Mouse (Mus musculus) limb, embryonic 10.5 days (tissue): ENCODE results near the gene Gm10392. TPM values are rescaled to one million over a fixed set of nuclear protein-coding genes. Genes with fewer than 3 reads are reported as not detected.

Source experiments
- DNase-seq: peaks from one replicate; pipeline ENCODE4 v3.0.0-alpha.2; 2017; ENCODE audit warnings: low spot score
- H3K27ac ChIP-seq: fragments of 300-500 bp; sonication (generic); 2 replicates; pipeline ENCODE4 v1.5.1; 2016; ENCODE audit warnings: mild to moderate bottlenecking
- H3K27me3 ChIP-seq: fragments of 300-500 bp; sonication (generic); 2 replicates; pipeline ENCODE4 v1.6.1; 2016; ENCODE audit warnings: low read depth, mild to moderate bottlenecking; ENCODE audit not compliant: poor library complexity, severe bottlenecking
- H3K36me3 ChIP-seq: fragments of 300-500 bp; sonication (generic); 2 replicates; pipeline ENCODE4 v1.6.1; 2016; ENCODE audit warnings: mild to moderate bottlenecking, moderate library complexity
- H3K4me1 ChIP-seq: fragments of 300-500 bp; sonication (generic); 2 replicates; pipeline ENCODE4 v1.6.1; 2016
- H3K4me3 ChIP-seq: fragments of 300-500 bp; sonication (generic); 2 replicates; pipeline ENCODE4 v1.5.1; 2016; ENCODE audit warnings: mild to moderate bottlenecking, moderate library complexity
- H3K9me3 ChIP-seq: fragments of 300-500 bp; sonication (generic); replicated peaks from 2 replicates; pipeline ENCODE4 v1.6.1; 2016; ENCODE audit warnings: mild to moderate bottlenecking
- WGBS: fragments of 180-500 bp; shearing (Covaris S2); methylation state at CpG from one replicate; pipeline ENCODE4 v1.1.7; 2016; 5-methylcytosine and 5-hydroxymethylcytosine counted together
- polyA plus RNA-seq: library from polyadenylated mRNA; unstranded; fragments of >200 nt; fragmentation: Nextera tagmentation; extraction: Ambion mirVana; gene quantifications from 2 replicates; pipeline ENCODE4 v1.2.1, GENCODE M21; 2016

Gm10392 gene
- polyA plus RNA-seq, 1 experiment from 2014 or later: 0.14 TPM

DNA sequence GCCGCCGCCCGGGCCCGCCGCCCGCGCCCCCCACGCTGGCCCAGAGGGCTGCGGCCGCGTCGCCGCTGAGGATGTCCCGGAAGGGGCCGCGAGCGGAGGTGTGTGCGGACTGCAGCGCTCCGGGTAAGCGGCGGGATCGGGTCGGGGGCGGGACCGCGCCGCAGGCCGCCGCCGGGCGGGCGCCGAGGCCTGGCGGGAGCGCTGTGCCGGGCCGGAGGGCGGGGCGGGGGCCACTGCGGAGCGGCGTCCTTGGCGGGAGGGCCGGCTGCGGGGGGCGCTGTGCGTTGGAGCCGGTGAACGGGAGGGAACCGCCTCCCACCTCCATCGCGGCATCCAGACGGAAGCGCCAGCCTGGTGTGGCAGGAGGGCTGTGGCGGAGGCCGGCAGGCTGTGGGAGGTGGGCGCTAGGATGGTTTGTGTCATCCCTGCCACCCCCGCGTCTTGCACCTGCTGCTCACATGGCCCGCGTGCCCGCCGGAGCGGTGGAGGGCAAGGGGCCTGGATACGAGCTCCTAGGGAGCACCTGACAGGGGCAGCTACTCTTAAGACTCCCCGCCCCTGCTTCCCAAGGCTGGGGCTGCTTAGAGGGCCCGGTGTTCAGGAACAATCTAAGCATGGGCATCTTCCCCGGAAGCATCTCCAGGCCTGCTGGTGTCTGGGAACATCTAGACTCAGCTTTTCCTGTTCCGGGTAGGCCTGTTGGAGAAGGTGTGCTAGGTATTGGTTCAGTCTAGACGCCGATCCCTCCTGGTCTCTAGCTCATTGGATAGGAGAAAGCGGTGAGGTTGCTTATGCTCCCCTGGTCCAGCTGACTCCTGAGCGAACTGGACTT, 25.3 kb downstream of the Gm10392 start, which contains the start of gene Git1:
Gene Git1 (plus strand): TSS at position 51 of the 832 bp plus-strand sequence.
- DNase-seq: peak; percentile 67

DNA sequence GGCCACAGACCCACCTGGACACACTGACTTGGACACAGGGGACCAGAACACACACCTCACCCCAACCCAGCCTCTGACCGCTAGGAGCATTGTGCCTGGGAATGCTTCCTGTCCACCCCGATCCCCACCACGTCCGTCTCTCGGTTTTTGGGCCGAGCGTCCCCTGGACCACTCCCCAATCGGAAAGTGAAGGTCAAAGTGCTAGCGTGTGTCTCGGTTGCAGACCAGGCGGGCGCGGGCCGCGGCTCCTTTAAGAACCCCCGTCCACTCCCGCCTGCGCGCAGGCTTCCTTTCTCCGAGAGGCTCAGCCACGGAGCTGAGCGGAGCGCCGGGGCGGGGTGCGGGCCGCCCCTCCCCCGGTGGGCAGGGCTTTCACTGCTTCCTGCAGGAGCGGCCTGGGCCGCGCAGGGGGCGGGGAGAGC, 26.1 kb downstream of the Gm10392 start:
- H3K27me3 ChIP-seq: no peaks in the 10 kb centered on the region
- WGBS: under 1% methylated on average over 32 of the region's 32 CpGs
- peak overlapping the region; percentile 98 for H3K4me3 ChIP-seq
- no peaks in the 10 kb centered on the region for H3K9me3 ChIP-seq
- peak overlapping the region; percentile 96 for H3K27ac ChIP-seq
- 0 out of 2 replicates have a peak, but pooled peaks cover 14% of the 10 kb centered on the region for H3K36me3 ChIP-seq
- peaks cover 89% of the 10 kb centered on the region for H3K4me1 ChIP-seq
- DNase-seq: peak; percentile 91

More for the DNA sequence above, 25.3 kb downstream of the Gm10392 start, which contains the start of gene Git1:
- peak within 1 kb of the TSS; percentile 96 for H3K27ac ChIP-seq
- H3K27me3 ChIP-seq: no peaks in the 10 kb centered on the region
- no peaks in the 10 kb centered on the region for H3K9me3 ChIP-seq
- 4% methylated on average over 64 of the region's 74 CpGs for WGBS
- peak within 1 kb of the TSS; percentile 98 for H3K4me3 ChIP-seq
- H3K4me1 ChIP-seq: peaks cover 89% of the 10 kb centered on the region
- peaks cover 14% of the 10 kb centered on the region; the same call in 1 of the 2 replicates for H3K36me3 ChIP-seq

DNA sequence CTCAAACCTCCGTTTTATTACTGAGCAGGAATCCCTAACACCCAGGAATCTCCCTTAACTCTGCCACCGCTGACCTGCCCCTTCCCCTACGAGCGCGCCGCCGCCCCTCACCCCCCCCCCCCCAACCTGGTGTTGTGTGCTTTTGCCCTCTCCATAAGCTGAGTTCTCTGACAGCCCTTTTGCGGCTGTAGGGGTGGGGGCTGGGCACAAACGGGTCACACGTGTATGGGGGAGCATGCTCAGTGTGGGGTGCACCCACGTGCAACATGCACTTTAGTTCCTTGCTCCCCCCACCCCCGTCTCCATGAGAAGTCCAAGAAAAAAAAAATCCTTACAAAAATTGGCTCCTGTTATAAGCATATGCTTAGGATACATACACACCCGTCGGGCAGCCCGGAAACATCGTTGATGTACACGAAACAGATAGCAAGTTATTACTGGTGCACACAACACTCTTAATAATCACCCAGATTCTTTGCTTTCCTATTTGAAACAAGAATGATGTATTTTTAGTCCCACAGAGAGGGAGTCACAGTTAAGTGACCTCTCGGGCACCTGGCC, 26.6 kb downstream of the Gm10392 start:
- 0 out of 2 replicates have a peak, but pooled peaks cover 14% of the 10 kb centered on the region for H3K36me3 ChIP-seq
- peak overlapping the region; percentile 96 for H3K27ac ChIP-seq
- DNase-seq: peak; percentile 56
- H3K4me1 ChIP-seq: peaks cover 89% of the 10 kb centered on the region
- 1% methylated on average over 18 of the region's 18 CpGs for WGBS
- no peaks in the 10 kb centered on the region for H3K27me3 ChIP-seq
- H3K4me3 ChIP-seq: peak overlapping the region; percentile 98
- H3K9me3 ChIP-seq: no peaks in the 10 kb centered on the region

DNA sequence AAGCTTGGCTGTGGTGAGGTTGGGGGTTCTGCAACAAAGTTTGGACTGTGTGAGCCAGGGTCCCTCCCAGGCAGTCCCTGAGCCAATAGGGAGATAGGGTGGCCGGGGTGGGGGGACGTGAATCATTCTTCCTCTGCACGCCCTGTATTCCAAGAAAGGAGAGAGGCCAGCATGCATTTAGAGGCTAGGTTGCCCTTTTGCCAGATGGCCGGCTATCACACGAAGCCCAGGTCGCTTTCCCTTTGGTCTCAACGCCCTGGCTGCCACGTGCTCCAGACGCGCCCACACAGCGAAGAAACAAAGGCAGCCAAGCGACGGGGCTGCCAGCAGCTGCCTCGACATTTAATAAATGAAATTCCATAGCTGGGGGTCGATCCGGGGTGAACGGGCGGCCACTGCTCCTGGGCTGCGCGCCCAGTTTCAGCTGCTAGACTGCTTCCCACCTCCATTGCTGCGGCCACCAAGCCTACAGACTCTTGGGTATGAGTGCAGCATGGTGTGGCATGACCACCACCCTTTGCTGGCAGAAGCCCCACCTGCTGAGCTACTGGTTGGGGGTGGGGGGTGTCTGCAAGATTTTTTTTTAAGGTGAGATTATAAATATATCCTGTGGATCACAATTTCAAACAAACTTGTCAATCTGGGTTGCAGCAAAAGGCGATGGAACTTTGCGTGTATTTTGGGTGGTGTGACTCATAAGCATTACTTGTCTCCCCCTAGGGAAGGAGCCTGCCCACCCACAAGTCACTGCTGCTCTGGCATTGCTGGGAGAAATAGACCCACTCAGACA, 27.3 kb downstream of the Gm10392 start:
- WGBS: under 1% methylated on average over 23 of the region's 23 CpGs
- H3K9me3 ChIP-seq: no peaks in the 10 kb centered on the region
- peak overlapping the region; percentile 96 for H3K27ac ChIP-seq
- no peaks in the 10 kb centered on the region for H3K27me3 ChIP-seq
- peak overlapping the region; percentile 98 for H3K4me3 ChIP-seq
- H3K4me1 ChIP-seq: peaks cover 89% of the 10 kb centered on the region
- DNase-seq: peak; percentile 84
- 0 out of 2 replicates have a peak, but pooled peaks cover 7% of the 10 kb centered on the region for H3K36me3 ChIP-seq

DNA sequence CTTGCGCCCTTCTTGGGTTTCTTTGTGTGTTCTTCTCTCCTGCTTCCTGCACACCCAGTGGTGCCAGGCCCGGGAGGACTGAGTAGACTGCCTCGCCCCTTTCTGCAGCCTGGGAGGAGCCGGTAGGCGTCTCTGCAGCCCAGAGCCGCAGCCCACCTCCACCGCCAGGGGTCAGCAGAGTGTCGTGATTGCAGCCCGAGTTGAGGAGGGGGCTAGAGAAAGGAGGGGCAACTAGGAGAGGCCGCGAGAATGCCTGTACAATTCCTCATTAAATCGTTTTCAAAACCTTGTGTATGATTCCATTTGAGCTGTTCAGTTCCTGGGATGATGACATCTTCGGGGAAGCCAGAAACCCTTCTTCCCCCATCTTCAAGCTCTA, 27.9 kb downstream of the Gm10392 start:
- under 1% methylated on average over 13 of the region's 13 CpGs for WGBS
- no peaks in the 10 kb centered on the region for H3K9me3 ChIP-seq
- H3K4me1 ChIP-seq: peaks cover 90% of the 10 kb centered on the region

DNA sequence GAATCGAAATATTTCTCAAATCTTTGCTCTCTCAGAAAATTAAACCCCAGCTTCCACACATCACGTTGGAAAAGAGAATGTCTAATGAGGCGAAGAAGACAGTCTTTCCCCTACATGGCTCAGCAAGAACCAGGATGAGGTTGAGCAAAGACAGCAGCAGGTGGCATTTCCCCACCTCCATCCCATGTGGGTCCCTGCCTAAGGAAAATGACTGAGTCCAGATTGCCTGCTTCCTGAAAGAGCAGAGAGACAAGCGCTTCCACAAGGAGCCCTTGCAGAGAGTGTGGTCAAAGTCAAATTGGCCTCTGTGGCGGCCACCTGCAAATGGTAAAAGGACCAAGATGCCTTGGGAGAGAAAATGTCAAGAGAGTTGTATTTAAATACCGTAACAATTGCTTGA, 28.5 kb downstream of the Gm10392 start:
- 66% methylated on average over 6 of the region's 6 CpGs for WGBS
- H3K27ac ChIP-seq: peak overlapping the region; percentile 96

More for the DNA sequence above, 27.9 kb downstream of the Gm10392 start:
- Histone ChIP-seq H3K27ac (peak overlapping the region; percentile 96), H3K27me3 (no peaks in the 10 kb centered on the region), H3K36me3 (0 out of 2 replicates have a peak, but pooled peaks cover 5% of the 10 kb centered on the region), H3K4me3 (peak overlapping the region; percentile 98)
- peak; percentile 99 for DNase-seq

DNA sequence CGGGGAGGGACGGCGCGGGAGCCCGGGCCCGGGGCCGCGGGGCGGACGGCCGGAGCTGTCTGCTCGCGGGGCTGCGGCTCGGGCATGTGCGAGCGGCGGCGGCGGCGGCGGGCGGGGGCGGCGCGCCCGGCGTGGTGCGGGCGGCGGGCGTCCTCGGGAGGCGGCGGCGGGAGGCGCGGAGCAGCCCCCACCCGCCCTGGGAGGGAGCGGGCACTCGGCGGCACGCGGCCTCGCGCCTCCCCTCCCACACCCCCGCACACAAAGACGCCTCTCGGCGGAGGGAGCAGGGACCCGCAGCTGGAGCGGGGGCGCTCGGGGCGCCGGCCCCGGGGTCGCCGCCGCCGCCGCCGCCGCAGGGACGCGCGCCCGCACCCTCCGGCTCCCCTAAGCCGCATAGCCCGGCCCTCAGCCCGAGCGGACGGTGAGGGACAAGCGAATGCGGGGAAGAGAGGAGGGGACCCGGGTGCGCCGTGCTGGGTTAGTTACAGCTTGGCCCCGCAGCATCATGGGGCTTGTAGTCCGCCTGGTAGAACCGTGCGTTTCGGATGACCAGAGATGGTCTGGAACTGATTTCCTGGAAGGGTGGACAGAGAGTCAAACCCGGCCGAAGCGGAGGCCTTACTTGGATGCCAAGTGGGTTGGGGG, 29.3 kb downstream of the Gm10392 start, which contains the start of gene Ankrd13b:
Gene Ankrd13b (minus strand): TSS at position 88 of the 645 bp plus-strand sequence.
- Histone ChIP-seq H3K4me1 (peaks cover 89% of the 10 kb centered on the region), H3K4me3 (peak within 1 kb of the TSS; percentile 98), H3K36me3 (no peaks in the 10 kb centered on the region), H3K27ac (peak within 1 kb of the TSS; percentile 96), H3K27me3 (no peaks in the 10 kb centered on the region), H3K9me3 (no peaks in the 10 kb centered on the region)
- 4% methylated on average over 74 of the region's 87 CpGs for WGBS
- peak; percentile 81 for DNase-seq

More for the DNA sequence above, 28.5 kb downstream of the Gm10392 start:
- no peak for DNase-seq
- H3K4me3 ChIP-seq: peak overlapping the region; percentile 98
- no peaks in the 10 kb centered on the region for H3K9me3 ChIP-seq
- H3K36me3 ChIP-seq: no peaks in the 10 kb centered on the region
- H3K4me1 ChIP-seq: peaks cover 90% of the 10 kb centered on the region
- no peaks in the 10 kb centered on the region for H3K27me3 ChIP-seq

DNA sequence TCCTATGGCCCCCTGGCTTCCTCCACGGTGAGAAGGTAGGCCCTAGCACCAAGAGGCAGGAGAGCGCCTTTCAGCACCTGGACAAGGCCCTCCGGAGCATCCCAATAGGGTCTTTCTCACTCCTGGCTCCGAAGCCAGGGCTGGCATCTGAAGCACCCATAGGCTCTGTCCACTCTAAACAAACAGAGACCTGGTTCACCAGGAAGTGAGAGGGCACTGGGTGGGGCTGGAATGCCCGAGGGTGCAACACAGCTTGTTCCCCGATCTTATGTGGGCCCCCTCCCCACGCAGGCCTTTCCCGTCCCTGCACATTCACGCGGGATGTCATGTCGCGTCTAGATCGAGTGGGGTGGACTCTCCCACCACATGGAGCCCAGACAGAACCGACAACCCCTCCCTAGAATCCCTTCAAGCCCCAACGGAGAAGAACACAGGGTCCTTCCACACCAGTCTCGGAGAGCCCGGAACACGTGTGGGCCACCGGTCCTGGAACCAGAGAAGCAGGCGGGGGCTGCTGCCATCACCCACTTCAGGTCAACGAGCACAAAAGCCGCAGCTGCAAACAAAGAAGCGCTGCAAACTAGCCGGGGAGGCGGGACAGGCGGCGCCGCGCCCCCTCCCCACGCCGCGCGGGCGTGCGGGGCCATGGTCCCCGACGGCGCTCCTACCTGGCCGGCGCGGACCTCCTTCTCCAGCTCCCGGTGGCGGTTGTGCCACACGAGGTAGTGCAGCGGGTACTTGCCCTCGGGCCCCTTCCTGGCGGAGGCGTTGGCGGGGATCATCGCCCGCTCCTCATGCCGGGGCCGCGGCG, 30.0 kb downstream of the Gm10392 start:
- Histone ChIP-seq H3K9me3 (no peaks in the 10 kb centered on the region), H3K27ac (peak overlapping the region; percentile 96), H3K27me3 (no peaks in the 10 kb centered on the region), H3K4me1 (peaks cover 82% of the 10 kb centered on the region), H3K36me3 (no peaks in the 10 kb centered on the region), H3K4me3 (peak overlapping the region; percentile 98)
- 3% methylated on average over 55 of the region's 55 CpGs for WGBS
- peak; percentile 60 for DNase-seq

DNA sequence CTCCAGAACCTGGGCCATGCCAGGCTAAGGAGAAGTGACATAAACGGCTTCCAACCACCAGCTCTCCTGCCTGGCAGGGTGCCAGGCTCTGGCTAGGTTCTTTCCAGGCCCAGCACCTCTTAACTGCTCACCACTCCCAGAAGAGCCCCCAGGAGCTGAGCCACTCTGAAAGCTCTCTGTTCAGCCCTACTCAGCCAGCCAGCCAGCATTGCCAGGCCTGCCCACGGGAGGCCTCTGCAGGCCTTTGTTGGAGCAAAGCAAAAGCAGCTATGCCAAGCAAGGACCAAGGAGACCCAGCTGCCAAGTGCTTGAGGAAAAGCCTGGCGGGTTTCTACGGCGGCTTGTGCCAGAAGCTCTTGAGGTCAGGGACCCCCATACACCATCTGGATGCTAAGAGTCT, 32.2 kb downstream of the Gm10392 start:
- Histone ChIP-seq H3K27ac (peak overlapping the region; percentile 7; the same call in 1 of the 2 replicates), H3K36me3 (0 out of 2 replicates have a peak, but pooled peaks cover 4% of the 10 kb centered on the region), H3K4me1 (peaks cover 71% of the 10 kb centered on the region), H3K4me3 (no peak overlapping the region), H3K27me3 (no peaks in the 10 kb centered on the region), H3K9me3 (no peaks in the 10 kb centered on the region)
- DNase-seq: no peak
- WGBS: 84% methylated on average over 5 of the region's 5 CpGs

DNA sequence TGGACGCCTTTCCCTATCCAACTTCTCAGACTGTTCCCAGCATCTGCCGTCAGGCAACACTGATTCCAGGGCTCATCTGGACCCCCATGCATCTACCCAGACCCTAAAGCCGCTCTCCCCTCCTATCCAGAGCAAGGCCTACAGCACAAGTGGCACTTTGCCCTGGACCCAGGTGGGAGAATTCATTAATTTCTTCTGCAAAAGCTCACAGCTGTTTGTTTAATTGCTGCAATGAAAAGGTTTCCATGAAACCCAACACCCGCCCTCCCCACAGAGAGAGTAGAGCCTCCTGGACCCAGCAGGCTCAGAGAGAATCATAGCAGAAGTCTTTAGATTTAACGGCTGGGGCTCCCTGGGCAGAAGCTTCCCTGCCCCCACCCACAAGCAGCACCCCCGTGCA, 33.8 kb downstream of the Gm10392 start:
- no peak for DNase-seq
- H3K27me3 ChIP-seq: no peaks in the 10 kb centered on the region
- H3K9me3 ChIP-seq: no peaks in the 10 kb centered on the region
- H3K27ac ChIP-seq: peak overlapping the region; percentile 38; the same call in 1 of the 2 replicates
- WGBS: 60% methylated on average over 6 of the region's 6 CpGs
- H3K36me3 ChIP-seq: 0 out of 2 replicates have a peak, but pooled peaks cover 6% of the 10 kb centered on the region
- H3K4me3 ChIP-seq: peak overlapping the region; percentile 19; the same call in 1 of the 2 replicates
- H3K4me1 ChIP-seq: peaks cover 56% of the 10 kb centered on the region

DNA sequence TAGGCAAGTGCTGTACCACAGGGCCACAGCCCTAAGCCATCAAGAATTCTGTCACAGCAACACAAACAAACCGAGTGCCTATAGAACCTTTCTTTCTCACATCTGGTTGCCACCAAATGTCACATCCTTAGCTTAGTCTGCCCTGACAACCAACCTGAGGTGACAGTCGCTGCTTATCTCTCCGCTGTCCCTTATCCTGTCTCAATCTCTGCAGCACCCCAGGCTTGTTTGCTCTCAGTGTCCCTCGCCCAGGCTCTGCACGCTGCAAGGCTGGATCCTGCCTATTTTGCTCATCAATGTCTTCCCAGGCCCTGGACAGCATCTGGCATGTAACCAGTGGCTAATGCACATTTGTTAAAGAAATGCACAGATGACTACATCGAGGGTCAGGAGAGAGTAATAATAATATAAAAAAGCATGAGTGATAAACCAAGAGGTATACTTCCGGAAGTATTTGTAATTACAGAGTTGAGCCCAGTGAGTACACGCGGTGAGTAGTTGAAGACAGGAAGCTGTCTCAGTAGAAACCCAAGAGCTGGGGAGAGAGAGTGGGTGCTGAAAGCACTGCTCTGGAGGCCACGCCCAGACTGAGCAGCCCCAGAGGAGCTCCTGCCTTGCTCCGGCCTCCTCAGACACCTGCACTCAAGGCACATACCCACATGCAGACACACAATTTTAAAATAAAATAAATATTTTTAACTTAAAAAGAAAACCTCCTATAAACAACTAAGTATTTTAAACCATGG, 35.3 kb downstream of the Gm10392 start:
- Histone ChIP-seq H3K27me3 (no peaks in the 10 kb centered on the region), H3K27ac (no peak overlapping the region), H3K9me3 (no peaks in the 10 kb centered on the region), H3K4me3 (no peak overlapping the region), H3K36me3 (0 out of 2 replicates have a peak, but pooled peaks cover 6% of the 10 kb centered on the region), H3K4me1 (peaks cover 47% of the 10 kb centered on the region)
- 59% methylated on average over 11 of the region's 11 CpGs for WGBS
- DNase-seq: no peak
